In the genomic region with DNA sequence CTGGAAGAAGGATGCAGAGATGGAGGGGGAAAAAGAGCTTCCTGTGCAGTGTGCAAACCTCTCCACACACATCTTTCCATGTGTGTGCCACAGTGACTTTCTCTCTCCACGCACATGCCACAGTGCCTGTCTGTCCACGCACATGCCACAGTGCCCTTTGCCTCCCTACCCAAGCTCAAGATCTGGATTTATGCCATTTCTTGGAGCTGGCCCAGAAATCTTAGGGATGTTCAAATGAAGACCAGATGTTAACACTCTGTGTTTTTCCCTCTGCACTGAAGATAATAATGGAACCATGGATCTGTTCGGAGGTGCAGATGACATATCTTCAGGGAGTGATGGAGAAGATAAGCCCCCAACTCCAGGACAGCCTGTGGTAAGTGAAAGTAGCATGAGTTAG, we compare ENCODE assay signal across 14 mouse cellular contexts.
"Had no signal": no experiment of that assay in that cellular context is flagged by ENCODE, and none has a peak within 500 bp of the region (broad histone marks: within the 10 kb centered on the region; RNA-seq: fewer than 3 reads in every experiment).

No protein-coding gene starts in this region.

- DNase-seq: cerebellum, postnatal 10 days; cerebellum, postnatal 14 days; cerebellum, postnatal 25 days; cerebellum, postnatal 36 days; embryo, embryonic 11 days; forebrain, postnatal 0 days; gastrocnemius, adult 2 months; gastrocnemius, postnatal 10 days; gastrocnemius, postnatal 14 days; gastrocnemius, postnatal 25 days; gastrocnemius, postnatal 36 days; heart, adult 11 months; heart, adult 18-20 months; heart, adult 2 months had no signal
